ENCODE assay signal across 10 mouse cellular contexts in the genomic region with DNA sequence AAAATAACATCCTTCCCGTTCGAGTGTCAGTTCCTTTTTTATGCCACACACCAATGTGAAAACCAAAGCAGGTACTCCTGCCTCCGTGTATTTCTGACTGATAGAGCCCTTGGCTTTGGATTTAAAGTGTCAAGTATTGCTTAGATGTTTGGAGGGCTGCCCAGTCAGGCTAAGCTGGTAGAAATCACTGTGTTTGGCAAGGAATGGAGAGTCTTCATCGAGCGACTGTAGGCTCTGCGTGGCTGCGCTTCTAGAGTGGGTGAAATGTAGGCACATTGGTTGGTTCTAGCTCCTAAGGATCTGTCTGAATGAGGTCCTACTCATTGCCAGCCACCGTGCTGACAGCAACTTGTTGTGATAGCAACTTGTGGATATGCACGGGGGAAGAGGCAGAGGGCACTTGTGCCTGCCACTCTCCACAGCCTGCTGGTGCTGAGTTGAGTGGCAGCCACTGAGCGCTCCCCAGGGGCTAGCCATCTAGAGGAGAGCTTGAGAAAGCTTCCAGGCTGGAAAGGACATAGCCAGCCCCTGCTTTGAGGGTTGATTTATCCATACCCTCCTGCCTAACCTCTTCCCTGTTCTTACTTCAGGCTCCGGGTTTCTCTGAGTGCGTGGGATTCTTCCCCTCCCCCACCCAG.
DNase-seq lines count a peak whose midpoint lies in the region; ATAC-seq lines count a peak whose summit lies in the region.
"Had no signal": no experiment of that assay in that cellular context is flagged by ENCODE, and none has a peak within 500 bp of the region (broad histone marks: within the 10 kb centered on the region; RNA-seq: fewer than 3 reads in every experiment).

No protein-coding gene starts in this region.

- H3K27ac ChIP-seq in hindbrain, embryonic 10.5 days, result peak overlapping the region; percentile 23; the same call in 1 of the 2 replicates
- H3K27ac ChIP-seq in hindbrain, embryonic 14.5 days, result no peak overlapping the region
- H3K27ac ChIP-seq in liver, embryonic 12.5 days, result no peak overlapping the region
- H3K27ac ChIP-seq: liver, embryonic 13.5 days had no signal

- WGBS in hindbrain, embryonic 10.5 days, result 55% methylated on average over 12 of the region's 12 CpGs
- 56% methylated on average over 12 of the region's 12 CpGs for WGBS in hindbrain, embryonic 14.5 days
- 38% methylated on average over 12 of the region's 12 CpGs for WGBS in liver, embryonic 12.5 days (ENCODE audit: insufficient replicate concordance)

- H3K9ac ChIP-seq in hindbrain, embryonic 14.5 days, result no peak overlapping the region
- no peak overlapping the region for H3K9ac ChIP-seq in liver, embryonic 12.5 days
- H3K9ac ChIP-seq: liver, embryonic 13.5 days had no signal

- DNase-seq in adrenal gland, postnatal 36 days, result peak; percentile 14 to 49
- no peak for DNase-seq in adrenal gland, postnatal 4 days (ENCODE audit: low spot score in 2 of 2)
- DNase-seq in hindbrain, embryonic 10.5 days (ENCODE audit: low spot score), result peak; percentile 12
- DNase-seq in hindbrain, embryonic 14.5 days (ENCODE audit: low spot score), result no peak
- DNase-seq in 416B (ENCODE audit: low read depth), result peak; percentile 42
- peak; percentile 39 for DNase-seq in embryo, embryonic 11 days
- DNase-seq in kidney, adult 8-10 months, result no peak
- DNase-seq: liver, embryonic 13.5 days; thymus, postnatal 36 days had no signal

- H3K9me3 ChIP-seq in hindbrain, embryonic 10.5 days, result no peaks in the 10 kb centered on the region
- no peaks in the 10 kb centered on the region for H3K9me3 ChIP-seq in hindbrain, embryonic 14.5 days (ENCODE audit: control insufficient read depth, low read length)
- no peaks in the 10 kb centered on the region for H3K9me3 ChIP-seq in liver, embryonic 12.5 days (replicated peaks)
- H3K9me3 ChIP-seq: liver, embryonic 13.5 days had no signal

- ATAC-seq in hindbrain, embryonic 14.5 days (ENCODE audit: low FRiP score), result no peak
- ATAC-seq in liver, embryonic 12.5 days, result no peak

- H3K4me2 ChIP-seq in hindbrain, embryonic 14.5 days (replicated peaks), result no peak overlapping the region
- no peak overlapping the region for H3K4me2 ChIP-seq in liver, embryonic 12.5 days
- H3K4me2 ChIP-seq: liver, embryonic 13.5 days had no signal

- 0 out of 2 replicates have a peak, but pooled peaks cover 4% of the 10 kb centered on the region for H3K27me3 ChIP-seq in hindbrain, embryonic 10.5 days (ENCODE audit: insufficient read depth, poor library complexity, severe bottlenecking)
- no peaks in the 10 kb centered on the region for H3K27me3 ChIP-seq in hindbrain, embryonic 14.5 days (ENCODE audit: control insufficient read depth, insufficient read depth, low read length)
- peaks cover 24% of the 10 kb centered on the region for H3K27me3 ChIP-seq in liver, embryonic 12.5 days (replicated peaks)

- H3K4me3 ChIP-seq in hindbrain, embryonic 10.5 days, result no peak overlapping the region
- H3K4me3 ChIP-seq in hindbrain, embryonic 14.5 days (replicated peaks; ENCODE audit: low read length), result no peak overlapping the region
- H3K4me3 ChIP-seq in liver, embryonic 12.5 days, result no peak overlapping the region
- H3K4me3 ChIP-seq: liver, embryonic 13.5 days had no signal

- H3K4me1 ChIP-seq in hindbrain, embryonic 10.5 days (replicated peaks), result peaks cover 30% of the 10 kb centered on the region
- H3K4me1 ChIP-seq in hindbrain, embryonic 14.5 days (replicated peaks; ENCODE audit: control insufficient read depth, insufficient read depth, low read length), result peaks cover 16% of the 10 kb centered on the region
- 0 out of 2 replicates have a peak, but pooled peaks cover 4% of the 10 kb centered on the region for H3K4me1 ChIP-seq in liver, embryonic 12.5 days
- H3K4me1 ChIP-seq: liver, embryonic 13.5 days had no signal

- H3K36me3 ChIP-seq in hindbrain, embryonic 10.5 days, result no peaks in the 10 kb centered on the region
- no peaks in the 10 kb centered on the region for H3K36me3 ChIP-seq in hindbrain, embryonic 14.5 days (replicated peaks; ENCODE audit: control insufficient read depth, insufficient read depth)
- no peaks in the 10 kb centered on the region for H3K36me3 ChIP-seq in liver, embryonic 12.5 days
- H3K36me3 ChIP-seq: liver, embryonic 13.5 days had no signal

Comparison
In these comparisons a context has a peak if more than half of its experiments do, and no peak if none do; other contexts are left out.
1. DNase-seq: peak in adrenal gland, postnatal 36 days (2 of 2), hindbrain, embryonic 10.5 days (single experiment), 416B (single experiment) and embryo, embryonic 11 days (single experiment); none in adrenal gland, postnatal 4 days (0 of 2), hindbrain, embryonic 14.5 days (single experiment) and kidney, adult 8-10 months (0 of 2).